Mouse (Mus musculus): Measurements from ENCODE around the gene Dtnb.

DNA sequence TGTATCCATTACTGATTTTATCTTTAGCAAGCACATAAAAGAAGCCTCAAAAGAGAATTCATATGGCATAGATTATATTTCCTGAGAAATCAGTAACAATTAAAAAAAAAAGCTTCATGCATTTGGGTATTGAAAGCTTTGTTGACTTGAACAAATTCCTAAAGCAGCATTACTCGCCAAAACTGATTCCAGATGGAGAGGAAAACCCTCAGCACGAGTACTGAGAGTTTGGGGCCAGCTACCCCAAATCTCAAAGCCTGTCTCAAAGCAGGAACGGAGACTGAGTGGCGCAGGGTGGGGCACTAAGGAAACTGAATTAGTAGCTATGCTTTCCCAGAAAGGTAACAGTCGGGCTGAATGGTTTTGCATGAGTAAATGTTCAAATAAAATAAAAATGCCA is 108.5 kb downstream of the Dtnb start:
- TF ChIP-seq CTCF (IDR thresholded peaks at IDR 0.05; ENCODE audit: borderline replicate concordance, control insufficient read depth, extremely low read depth, insufficient read depth, low read length, poor library complexity) (no peak), POLR2A (IDR thresholded peaks at IDR 0.05; ENCODE audit: control insufficient read depth, extremely low read depth, insufficient read depth, low read length, poor library complexity) (no peak)
